Mouse (Mus musculus) testis, adult 2 months (tissue): ENCODE data around the gene Abl1.

ENCODE experiments used
- CTCF ChIP-seq: fragments of 200-500 bp; IDR thresholded peaks from 2 replicates; pipeline ENCODE4 v1.5.1; 2012; ENCODE audit warnings: low read depth, mild to moderate bottlenecking, inconsistent platforms, low read length, moderate library complexity; ENCODE audit not compliant: control insufficient read depth, insufficient read depth, insufficient replicate concordance
- POLR2A ChIP-seq: fragments of 200-500 bp; IDR thresholded peaks from 2 replicates; pipeline ENCODE4 v1.6.1; 2012; ENCODE audit warnings: low read depth, mild to moderate bottlenecking, inconsistent platforms, low read length, moderate library complexity; ENCODE audit not compliant: control insufficient read depth

GRCm38 (mm10) chr2:31757472-31757871 is 69.3 kb downstream of the Abl1 start:
- TF ChIP-seq CTCF (no peak), POLR2A (no peak)
